Mouse (Mus musculus) embryonic facial prominence, embryonic 11.5 days (tissue): ENCODE measurements at regions not wholly inside any gene's neighbourhood (a gene's known extent, or its start where the extent isn't known, plus 50 kb on each side); places are given as distances from the start of the nearest gene placed in this dataset.

Experiments used
- ATAC-seq: fragments of 200-750 bp; cut with Nextera tagmentation; replicated peaks from 2 replicates; pipeline ENCODE4 v1.8.0; 2017; ENCODE audit warnings: low read depth; ENCODE audit not compliant: insufficient number of reproducible peaks, low FRiP score, low TSS enrichment
- DNase-seq: peaks from one replicate; pipeline ENCODE4 v3.0.0-alpha.2; 2015; ENCODE audit warnings: low spot score
- H3K27ac ChIP-seq: fragments of 300-500 bp; sonication (generic); replicated peaks from 2 replicates; pipeline ENCODE4 v1.5.1; 2014; ENCODE audit warnings: mild to moderate bottlenecking, low read depth, low read length, control low read depth
- H3K27me3 ChIP-seq: fragments of 300-500 bp; sonication (generic); 2 replicates; pipeline ENCODE4 v1.6.1; 2014; ENCODE audit warnings: mild to moderate bottlenecking, low read length, moderate library complexity, mixed read lengths; ENCODE audit not compliant: control insufficient read depth, insufficient read depth
- H3K36me3 ChIP-seq: fragments of 300-500 bp; sonication (generic); replicated peaks from 2 replicates; pipeline ENCODE4 v1.6.1; 2014; ENCODE audit warnings: low read depth, mild to moderate bottlenecking, low read length, moderate library complexity, mixed read lengths; ENCODE audit not compliant: control insufficient read depth, insufficient read depth
- H3K4me1 ChIP-seq: fragments of 300-500 bp; sonication (generic); 2 replicates; pipeline ENCODE4 v1.6.1; 2014; ENCODE audit warnings: low read length, mixed read lengths; ENCODE audit not compliant: control insufficient read depth, insufficient read depth
- H3K4me2 ChIP-seq: fragments of 300-500 bp; sonication (generic); 2 replicates; pipeline ENCODE4 v1.6.1; 2014; ENCODE audit warnings: low read depth, mild to moderate bottlenecking, control low read depth, low read length, moderate library complexity
- H3K4me3 ChIP-seq: fragments of 300-500 bp; sonication (generic); 2 replicates; pipeline ENCODE4 v1.5.1; 2014; ENCODE audit warnings: low read depth, low read length, control low read depth
- H3K9ac ChIP-seq: fragments of 300-500 bp; sonication (generic); replicated peaks from 2 replicates; pipeline ENCODE4 v1.6.1; 2014; ENCODE audit warnings: mild to moderate bottlenecking, control low read depth, low read length
- H3K9me3 ChIP-seq: fragments of 300-500 bp; sonication (generic); replicated peaks from 2 replicates; pipeline ENCODE4 v1.6.1; 2016; ENCODE audit warnings: mild to moderate bottlenecking, low read length, inconsistent platforms, mixed read lengths; ENCODE audit not compliant: control insufficient read depth
- WGBS: fragments of 180-500 bp; shearing (Covaris S2); extraction: QIAGEN DNeasy Blood & Tissue Kit; methylation state at CpG from one replicate; pipeline ENCODE4 v1.1.7; 2014; 5-methylcytosine and 5-hydroxymethylcytosine counted together

DNA sequence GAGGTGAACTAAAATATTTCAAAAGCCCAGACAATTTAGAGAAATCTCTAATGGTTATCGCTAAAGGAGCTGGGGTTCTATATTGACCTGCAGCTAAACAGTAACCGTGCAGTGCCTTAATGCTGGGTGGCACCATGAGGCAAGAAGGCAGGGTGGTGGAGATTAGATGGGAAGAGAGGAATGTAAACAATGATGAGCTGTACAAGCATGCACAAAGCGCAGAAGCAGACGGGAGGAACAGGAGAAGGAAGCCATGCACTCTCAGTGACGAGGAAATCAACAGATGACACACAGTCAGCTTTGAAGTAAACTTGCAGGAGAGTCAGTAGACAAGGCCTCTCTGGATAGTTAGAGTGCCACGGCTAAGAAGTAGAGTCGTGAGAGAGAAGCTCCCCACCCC is 69.1 kb upstream of the Pgrmc2 start:
- H3K36me3 ChIP-seq: no peaks in the 10 kb centered on the region
- WGBS: 75% methylated on average over 7 of the region's 7 CpGs
- H3K4me1 ChIP-seq: no peaks in the 10 kb centered on the region
- no peaks in the 10 kb centered on the region for H3K27me3 ChIP-seq
- H3K4me2 ChIP-seq: no peak overlapping the region
- H3K9ac ChIP-seq: no peak overlapping the region
- no peak for DNase-seq
- no peak for ATAC-seq
- no peak overlapping the region for H3K27ac ChIP-seq
- no peak overlapping the region for H3K4me3 ChIP-seq
- H3K9me3 ChIP-seq: no peaks in the 10 kb centered on the region

DNA sequence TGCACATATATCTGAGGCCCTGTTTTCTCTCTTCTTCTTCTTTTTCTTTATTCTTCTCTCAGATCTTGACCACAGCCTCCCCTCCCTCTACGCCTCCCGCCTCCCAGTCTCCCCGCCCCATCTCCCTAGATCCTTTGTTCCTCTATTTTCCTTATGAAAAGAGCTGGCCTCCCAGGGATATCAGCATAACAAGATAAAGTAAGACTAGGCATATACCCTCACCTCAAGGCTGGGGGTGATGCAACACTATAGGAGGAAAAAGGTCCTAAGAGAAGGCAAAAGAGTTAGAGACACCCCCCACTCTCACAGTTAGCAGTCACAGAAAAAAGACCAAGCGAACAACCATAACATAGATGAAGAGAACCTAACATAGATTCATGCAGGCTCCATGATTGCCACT is 57.5 kb upstream of the Pgrmc2 start:
- H3K27me3 ChIP-seq: no peaks in the 10 kb centered on the region
- H3K4me1 ChIP-seq: no peaks in the 10 kb centered on the region
- H3K4me3 ChIP-seq: no peak overlapping the region
- no peaks in the 10 kb centered on the region for H3K9me3 ChIP-seq
- H3K27ac ChIP-seq: no peak overlapping the region
- no peak overlapping the region for H3K9ac ChIP-seq
- ATAC-seq (no peak), DNase-seq (no peak)
- H3K36me3 ChIP-seq: no peaks in the 10 kb centered on the region
- H3K4me2 ChIP-seq: no peak overlapping the region
- WGBS: 95% methylated on average over 4 of the region's 4 CpGs

DNA sequence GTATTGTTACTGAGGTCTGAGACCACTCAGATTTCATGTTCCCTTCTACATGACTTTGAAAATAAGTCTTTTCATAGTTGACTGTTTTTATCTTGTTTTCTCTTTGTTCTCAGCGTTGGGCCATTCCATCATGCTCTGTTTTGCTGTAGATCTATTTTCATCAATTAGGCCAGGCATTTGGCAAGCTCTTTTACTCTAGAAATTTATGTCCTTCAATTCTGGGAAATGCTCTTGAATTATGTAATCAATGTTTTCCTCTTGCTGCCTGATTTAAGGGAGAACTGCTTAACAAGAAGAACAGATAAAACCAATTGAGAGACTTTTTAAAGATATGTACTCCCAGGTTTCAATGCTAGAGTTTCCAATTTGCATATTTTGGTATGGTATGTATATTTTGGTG is 55.1 kb upstream of the Pgrmc2 start:
- Histone ChIP-seq H3K27ac (no peak overlapping the region), H3K27me3 (no peaks in the 10 kb centered on the region), H3K4me3 (no peak overlapping the region), H3K4me1 (no peaks in the 10 kb centered on the region), H3K9ac (no peak overlapping the region), H3K36me3 (no peaks in the 10 kb centered on the region), H3K4me2 (no peak overlapping the region), H3K9me3 (no peaks in the 10 kb centered on the region)
- WGBS: 88% methylated on average over 1 of the region's 1 CpGs
- ATAC-seq (no peak), DNase-seq (no peak)

DNA sequence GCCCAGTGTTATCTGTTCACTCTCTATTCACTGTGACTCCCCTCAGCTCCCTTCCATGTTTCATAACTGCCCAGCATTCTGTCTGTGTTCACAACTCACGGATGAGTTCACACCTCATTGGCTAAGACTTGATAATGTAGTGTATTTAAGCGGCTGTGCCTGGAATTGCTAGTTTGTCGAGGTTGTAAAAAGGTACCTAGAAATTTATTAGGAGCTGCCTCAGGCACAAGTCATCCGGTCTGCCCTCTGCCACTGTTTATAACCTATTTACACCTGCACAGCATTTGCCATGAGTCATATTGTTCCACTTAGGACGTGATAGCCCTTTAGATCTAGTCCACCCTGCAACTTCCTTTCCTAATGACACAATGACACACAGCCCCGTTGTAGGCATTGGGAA is 50.0 kb upstream of the Pgrmc2 start:
- ATAC-seq (no peak), DNase-seq (no peak)
- Histone ChIP-seq H3K9ac (no peak overlapping the region), H3K4me1 (no peaks in the 10 kb centered on the region), H3K4me2 (no peak overlapping the region), H3K27ac (no peak overlapping the region), H3K4me3 (no peak overlapping the region), H3K9me3 (no peaks in the 10 kb centered on the region), H3K36me3 (no peaks in the 10 kb centered on the region), H3K27me3 (no peaks in the 10 kb centered on the region)
- WGBS: 80% methylated on average over 6 of the region's 6 CpGs
